Mouse (Mus musculus) ovary, postnatal 14 days (tissue): Measurements from ENCODE around the gene Gpc6.

Experiments
- DNase-seq: peaks from one replicate; pipeline ENCODE4 v3.0.0; 2022; ENCODE audit warnings: low spot score

Gene Gpc6

DNA sequence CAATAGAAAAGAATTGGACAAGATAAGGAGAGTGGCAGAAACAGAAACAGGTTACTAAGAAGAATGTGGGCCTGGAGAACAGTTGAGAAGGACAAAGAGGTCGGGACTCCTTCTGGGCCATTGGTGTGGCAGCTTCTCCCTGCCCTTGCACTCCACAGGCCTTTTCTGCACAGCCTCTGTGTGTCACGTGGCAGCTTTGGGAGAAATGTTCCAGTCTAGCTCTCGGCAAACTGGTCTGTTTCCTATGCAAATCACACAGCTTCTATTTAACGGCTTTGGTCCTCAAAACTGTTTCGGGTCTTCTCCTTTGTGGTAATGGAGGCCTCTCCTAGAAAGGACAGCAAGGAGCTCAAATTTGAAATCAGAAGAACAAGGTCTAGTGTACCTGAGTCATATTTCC is 871.5 kb downstream of the Gpc6 start:
- DNase-seq = no peak

DNA sequence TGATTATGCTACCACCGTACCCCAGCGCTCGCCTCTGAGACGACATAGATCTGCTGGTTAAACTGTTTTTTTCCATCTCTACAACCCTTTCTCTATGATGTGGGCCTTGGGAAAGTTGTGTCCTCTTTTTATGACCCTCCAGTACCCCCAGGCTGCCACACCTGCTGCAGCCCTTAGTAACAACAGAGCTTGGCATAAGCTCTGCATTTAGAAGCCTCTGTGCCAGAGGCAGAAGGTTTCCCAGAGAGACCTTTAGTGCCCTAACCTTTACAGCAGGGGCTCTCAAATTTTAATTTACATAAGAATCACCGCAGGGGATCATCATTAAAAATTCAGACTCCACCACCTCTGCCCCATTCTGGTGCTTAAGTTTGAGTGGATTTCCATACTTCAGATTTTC is 875.3 kb downstream of the Gpc6 start:
- no peak for DNase-seq

GRCm38 (mm10) chr14:117807846-117808245 is 882.7 kb downstream of the Gpc6 start:
- no peak for DNase-seq

GRCm38 (mm10) chr14:117808326-117808725 is 883.2 kb downstream of the Gpc6 start:
- DNase-seq = no peak

GRCm38 (mm10) chr14:117810321-117811270 is 885.5 kb downstream of the Gpc6 start:
- DNase-seq = no peak

DNA sequence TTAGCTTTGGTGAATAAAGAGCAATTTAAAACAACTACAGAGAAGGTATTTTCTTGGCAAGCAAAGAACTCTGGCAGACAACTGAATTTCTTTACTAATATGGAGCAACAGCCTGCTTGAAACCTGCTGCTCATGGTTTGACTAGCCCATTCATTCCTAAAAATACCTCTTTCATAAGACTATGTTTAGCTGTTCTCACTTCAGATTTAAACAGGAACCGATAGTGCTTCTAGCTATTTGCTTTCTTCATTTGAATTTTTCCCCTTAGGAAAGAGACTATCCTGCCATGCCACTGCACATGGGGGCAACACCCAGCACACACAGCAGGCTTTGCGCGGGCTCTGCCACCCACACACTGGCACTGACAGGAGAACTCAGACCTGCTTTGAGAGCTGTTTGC is 888.4 kb downstream of the Gpc6 start:
- no peak for DNase-seq

DNA sequence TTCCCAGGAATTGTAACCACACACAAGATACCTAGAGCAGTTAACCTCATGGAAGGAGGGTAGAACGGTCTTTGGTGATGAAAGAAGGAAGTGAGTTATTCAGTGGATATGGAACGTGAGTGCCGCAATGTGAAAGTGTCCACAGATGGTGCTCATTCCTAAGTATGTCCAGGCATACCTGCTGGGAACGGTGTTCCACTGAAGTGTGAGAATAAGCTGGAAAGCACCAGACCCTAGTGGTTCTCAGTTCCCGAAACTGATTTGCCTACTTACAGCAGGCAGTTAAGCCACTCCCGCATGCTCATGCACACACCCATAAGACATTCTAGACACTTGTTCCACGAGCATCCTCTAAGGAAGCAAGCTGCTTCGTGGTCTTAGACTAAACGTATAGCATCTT is 890.9 kb downstream of the Gpc6 start:
- DNase-seq = no peak

GRCm38 (mm10) chr14:117816706-117817105 is 891.6 kb downstream of the Gpc6 start:
- no peak for DNase-seq

DNA sequence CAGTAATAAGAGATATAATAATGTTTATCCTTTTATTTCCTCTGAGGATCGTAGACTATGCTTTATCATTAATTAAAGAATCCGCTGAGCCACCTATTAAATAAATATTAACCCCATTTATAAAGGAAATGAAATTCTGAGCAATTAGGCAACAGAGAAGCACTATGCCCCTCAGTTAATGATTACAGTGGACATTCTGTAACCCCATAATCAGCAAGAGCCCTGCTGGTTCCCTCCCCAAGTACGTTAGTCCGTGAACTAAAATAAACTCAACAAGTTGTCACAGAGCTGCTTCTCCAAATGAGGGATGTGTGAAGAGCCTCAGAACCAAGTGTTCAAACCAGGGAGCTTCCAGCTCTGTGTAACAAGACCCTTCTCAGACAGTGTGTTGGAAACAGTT is 892.1 kb downstream of the Gpc6 start:
- no peak for DNase-seq

- no peak for DNase-seq
Observed at GRCm38 (mm10) chr14:117824491-117824890, 899.4 kb downstream of the Gpc6 start.

DNA sequence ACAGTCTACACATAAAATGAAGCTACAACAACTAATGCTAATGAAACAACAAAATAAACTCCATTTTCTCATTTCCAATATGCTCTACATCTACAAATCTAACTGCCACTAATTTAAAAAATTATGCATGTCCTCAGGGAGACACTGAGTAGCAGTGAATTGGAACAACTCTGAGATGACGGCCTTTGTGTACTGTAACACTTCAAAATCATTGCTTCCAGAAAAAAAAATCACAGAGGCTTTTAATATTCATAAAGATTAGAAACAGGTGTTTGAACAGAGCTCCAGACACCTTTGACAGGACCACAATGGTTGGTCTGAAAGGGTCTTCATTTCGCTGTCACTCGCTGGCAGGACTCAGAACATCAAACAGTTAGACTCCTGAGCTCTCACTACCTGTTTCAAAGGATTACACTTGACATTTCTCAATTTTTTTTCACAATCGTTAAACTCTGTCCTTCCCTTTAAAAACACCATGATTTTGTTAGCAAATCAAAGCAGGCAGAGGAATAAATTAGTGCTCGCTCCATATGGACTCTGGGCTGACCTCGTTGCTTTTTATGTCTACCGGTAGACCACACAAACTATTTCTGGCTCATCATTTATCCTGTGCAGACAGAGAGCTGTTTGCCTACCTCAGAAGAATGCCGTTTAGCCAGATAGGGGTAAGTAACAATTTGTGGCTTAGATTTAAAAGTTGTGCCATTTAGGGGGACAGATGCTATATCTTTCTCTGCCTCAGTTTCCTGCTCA is 901.4 kb downstream of the Gpc6 start:
- DNase-seq = no peak

DNA sequence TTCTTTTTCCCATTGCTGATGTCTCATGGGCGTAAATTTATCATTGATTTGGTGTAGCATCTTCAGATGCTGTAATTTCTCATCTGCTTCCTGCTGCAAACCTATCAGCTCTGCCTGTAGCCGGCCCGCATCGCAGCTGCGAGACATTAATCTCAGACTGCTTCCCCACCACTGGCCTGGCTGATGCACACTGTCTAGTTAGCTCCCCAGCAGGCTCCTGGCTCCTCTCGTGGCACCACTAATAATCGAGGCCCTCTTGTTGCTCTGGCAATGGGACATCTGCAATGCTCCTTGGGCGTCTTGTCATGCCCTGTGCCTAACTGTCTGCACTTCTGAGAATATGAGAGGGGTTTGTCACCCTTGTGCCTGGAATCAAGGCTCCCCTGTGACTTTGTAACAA is 906.2 kb downstream of the Gpc6 start:
- no peak for DNase-seq

- DNase-seq = no peak
Observed at GRCm38 (mm10) chr14:117831731-117832130, 906.6 kb downstream of the Gpc6 start.

GRCm38 (mm10) chr14:117835506-117835905 is 910.4 kb downstream of the Gpc6 start:
- DNase-seq = no peak

DNA sequence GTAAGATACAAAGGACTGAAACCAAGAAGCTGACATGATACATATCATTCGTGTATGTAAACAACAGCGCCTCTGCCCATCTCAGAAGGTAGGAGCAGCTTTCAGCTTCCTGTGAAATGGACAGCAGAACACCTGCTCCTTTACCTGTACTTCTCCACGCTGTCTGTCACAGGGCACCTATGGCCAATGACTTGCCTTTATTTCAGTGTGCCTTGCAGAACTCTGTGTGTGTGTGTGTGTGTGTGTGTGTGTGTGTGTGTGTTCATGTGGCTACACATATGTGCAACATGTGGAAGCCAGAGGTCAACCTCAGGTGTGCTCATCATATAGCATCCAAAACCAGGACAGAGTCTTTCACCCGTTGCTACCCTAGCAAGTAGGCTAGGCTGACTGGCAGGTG is 911.9 kb downstream of the Gpc6 start:
- DNase-seq = no peak

DNA sequence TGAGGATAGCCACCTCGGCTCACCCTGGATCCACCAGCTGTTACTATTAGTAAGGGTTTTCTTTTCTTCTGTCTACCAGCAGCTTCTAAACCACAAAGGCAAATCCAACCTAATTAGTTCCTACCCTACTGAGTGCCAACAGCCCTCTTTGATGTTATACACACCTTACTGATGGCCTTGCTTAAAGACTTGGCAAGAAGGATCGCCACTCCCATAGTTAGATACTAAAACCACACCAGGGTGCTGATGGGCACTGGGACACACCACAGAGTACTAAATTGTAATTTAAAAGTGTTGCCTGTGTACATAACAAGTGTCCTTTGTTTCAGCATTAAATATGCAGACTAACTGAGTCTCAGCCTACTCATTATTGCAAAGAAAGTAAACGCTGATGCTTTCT is 912.6 kb downstream of the Gpc6 start:
- no peak for DNase-seq

DNA sequence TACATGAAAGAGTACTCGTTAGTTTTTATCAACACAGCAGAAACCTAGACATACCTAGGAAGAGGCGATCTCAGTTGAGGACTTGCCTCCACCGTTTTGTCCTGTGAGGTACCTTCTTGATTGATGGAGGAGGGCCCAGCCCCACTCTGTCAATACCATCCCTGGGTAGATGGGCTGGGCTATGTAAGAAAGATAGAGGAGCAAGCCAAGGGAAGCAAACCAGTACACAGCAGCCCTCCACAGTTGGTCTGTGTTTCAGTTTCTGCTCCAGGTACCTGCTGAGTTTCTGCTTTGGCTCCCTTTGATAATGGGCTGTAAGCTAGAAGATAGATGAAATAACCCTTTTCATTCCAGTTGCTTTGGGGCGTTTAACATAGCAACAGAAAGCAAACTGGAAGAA is 916.1 kb downstream of the Gpc6 start:
- DNase-seq = no peak

DNA sequence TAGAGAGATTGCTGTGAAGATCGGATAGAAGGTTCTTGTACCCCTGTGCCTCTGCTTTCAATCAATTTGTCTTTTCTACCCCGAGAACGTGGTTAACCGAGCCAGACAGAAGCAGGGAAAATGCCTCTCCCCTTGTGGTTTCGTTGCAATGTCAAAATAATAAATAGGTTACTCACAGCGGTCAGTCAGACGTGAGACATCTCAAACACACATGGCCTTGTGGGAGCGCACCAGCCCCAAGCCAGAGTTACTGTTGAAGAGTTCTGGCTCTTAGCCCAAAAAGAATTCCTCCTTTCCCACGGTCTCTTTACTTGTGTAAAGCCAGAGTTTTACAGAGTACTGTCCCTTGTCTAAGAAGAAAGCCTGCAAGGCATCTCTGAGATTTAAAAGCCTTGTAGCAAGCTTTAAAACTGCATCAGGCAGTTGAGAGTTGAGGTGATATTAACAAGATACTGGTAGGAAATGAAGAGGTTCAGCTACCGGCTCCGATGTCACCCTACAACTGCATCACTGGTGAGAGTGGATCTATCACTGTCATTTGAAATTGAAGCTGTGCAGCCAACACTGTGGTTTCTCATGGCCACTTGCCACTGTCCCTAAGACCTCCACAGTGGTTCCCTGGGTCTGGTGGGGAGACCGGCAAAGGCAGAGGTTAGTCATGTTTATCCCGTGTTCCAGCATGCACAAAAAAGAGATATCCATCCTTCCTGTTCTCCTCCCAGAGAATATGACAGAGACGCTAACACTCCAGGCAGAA is 916.9 kb downstream of the Gpc6 start:
- no peak for DNase-seq

DNA sequence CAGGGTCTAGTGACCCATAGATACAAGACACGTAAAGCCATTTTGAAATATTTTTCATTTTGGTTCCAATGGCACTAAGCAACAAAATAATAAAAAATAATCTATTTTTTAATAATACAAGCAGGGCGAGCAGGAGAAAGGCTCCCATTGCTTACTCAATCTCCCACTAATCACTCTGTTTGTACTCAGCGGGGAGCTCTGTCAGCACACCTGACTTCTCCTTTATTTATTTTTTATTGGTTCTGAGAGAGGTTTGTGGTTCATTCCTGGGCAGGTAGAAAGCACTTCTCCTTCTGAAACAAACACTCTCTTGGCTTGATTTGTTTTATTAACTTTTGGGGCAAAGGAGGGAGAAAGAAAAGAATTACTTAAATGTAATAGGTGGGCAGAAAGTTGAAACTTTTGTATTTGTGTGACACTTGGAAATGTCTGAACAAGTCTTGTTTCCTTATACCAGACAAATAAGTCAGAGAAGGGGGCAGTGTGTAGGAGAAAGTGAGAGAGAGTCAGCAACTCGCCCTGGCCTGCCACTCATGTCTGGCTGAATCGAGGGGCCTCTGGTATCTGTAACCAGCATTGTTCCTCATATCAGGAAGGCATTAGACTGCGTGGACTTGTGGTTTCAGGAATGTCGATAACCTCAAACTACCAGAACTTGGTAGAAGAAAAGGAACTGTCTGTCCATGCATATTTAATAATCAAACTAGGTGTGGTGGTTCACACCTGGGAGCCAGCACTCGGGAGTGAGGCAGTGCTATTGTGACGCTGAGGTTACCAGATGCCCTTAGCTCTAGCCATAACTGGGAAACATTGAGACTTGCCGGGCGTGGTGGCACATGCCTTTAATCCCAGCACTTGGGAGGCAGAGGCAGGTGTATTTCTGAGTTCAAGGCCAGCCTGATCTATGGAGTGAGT is 924.7 kb downstream of the Gpc6 start:
- DNase-seq = no peak

GRCm38 (mm10) chr14:117852266-117852665 is 927.2 kb downstream of the Gpc6 start:
- no peak for DNase-seq

GRCm38 (mm10) chr14:117852842-117853241 is 927.7 kb downstream of the Gpc6 start:
- DNase-seq = no peak
